Mouse (Mus musculus) bone marrow, adult 2 months (tissue): Measurements from ENCODE around the gene Nkx2-1.

ENCODE experiments used
- CTCF ChIP-seq: fragments of 200-500 bp; IDR thresholded peaks from 2 replicates; pipeline ENCODE4 v1.5.1; 2011; ENCODE audit warnings: low read length, control low read depth; ENCODE audit not compliant: control insufficient read depth, insufficient read depth
- POLR2A ChIP-seq: fragments of 200-500 bp; IDR thresholded peaks from 2 replicates; pipeline ENCODE4 v1.6.1; 2011; ENCODE audit warnings: low read depth, mild to moderate bottlenecking, control low read depth, low read length, borderline replicate concordance; ENCODE audit not compliant: control insufficient read depth

DNA sequence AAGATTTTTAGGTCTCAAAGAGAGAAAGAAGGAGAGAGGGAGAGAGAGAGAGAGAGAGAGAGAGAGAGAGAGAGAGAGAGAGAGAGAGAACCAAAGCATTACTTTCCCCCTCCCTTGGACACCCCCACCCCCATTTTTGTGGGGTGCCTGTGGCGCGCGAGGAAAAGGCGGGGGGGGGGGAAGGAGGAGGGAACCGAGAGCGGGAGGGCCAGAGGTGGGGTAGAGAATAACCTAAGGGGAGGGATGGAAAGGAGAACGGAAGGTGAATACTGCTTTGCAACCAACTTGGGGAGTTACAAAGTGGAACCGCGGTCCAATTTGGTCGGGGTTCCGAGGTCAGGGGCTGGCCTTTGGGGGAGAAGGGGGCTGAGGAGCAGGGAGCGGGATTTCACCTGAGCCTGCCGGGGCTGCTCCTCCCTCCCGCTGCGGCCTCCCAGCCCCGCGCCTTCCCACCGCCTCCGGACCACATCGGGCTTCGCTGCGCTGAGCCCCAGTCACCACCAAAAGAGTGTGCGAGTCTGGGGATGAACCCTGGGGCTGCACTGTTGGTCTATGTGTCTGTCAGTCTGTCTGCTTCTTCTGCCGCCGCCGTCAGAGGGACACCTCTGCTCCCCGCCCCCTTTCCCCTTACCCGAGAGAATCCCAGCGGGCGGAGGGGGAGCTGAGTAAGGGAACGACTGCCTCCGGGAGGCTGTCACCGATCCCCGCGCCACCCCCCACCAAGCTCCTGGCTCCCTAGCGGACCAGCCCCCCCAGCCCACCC, 1.1 kb downstream of the Nkx2-1 start:
- TF ChIP-seq POLR2A (no peak), CTCF (no peak)
